Mouse (Mus musculus) inflammation-experienced regulatory T-cells (primary cell): ENCODE data around the gene Hoxa4. TPM values are rescaled to one million over a fixed set of nuclear protein-coding genes. Genes with fewer than 3 reads are reported as not detected.

ENCODE experiments used
- polyA plus RNA-seq, 2 experiments: library from polyadenylated mRNA; unstranded; fragments of 100-300 nt; shearing (Covaris generic); gene quantifications; one replicate each; pipeline ENCODE4 v1.2.1; 2017

The Hoxa4 gene
- polyA plus RNA-seq: not detected

GRCm38 (mm10) chr6:52190906-52191810, at the start of gene Hoxa4:
Hoxa4 (minus strand) TSS chr6:52191753.

GRCm38 (mm10) chr6:52240389-52241000, 48.9 kb upstream of the Hoxa4 start, which contains the start of gene Hoxa10:
Hoxa10 (minus strand) TSS chr6:52240854.

GRCm38 (mm10) chr6:52230516-52231165, 39.1 kb upstream of the Hoxa4 start, which contains the start of gene Hoxa9:
Hoxa9 (minus strand) TSS chr6:52231089.

GRCm38 (mm10) chr6:52221337-52221992, 29.9 kb upstream of the Hoxa4 start, which contains the start of gene Hoxa7:
Hoxa7 (minus strand) TSS chr6:52221854.

GRCm38 (mm10) chr6:52213119-52213986, 21.8 kb upstream of the Hoxa4 start, which contains the start of the genes Hoxa3 and Gm28308:
Hoxa3 (minus strand) TSS chr6:52213336.
Gm28308 (minus strand) TSS chr6:52213339.

GRCm38 (mm10) chr6:52208072-52208867, 16.7 kb upstream of the Hoxa4 start, which contains the start of gene Hoxa6:
Hoxa6 (minus strand) TSS chr6:52208722.

GRCm38 (mm10) chr6:52204050-52204752, 12.6 kb upstream of the Hoxa4 start, which contains the start of gene Hoxa5:
Hoxa5 (minus strand) TSS chr6:52204587.

GRCm38 (mm10) chr6:52177061-52177735, 14.4 kb downstream of the Hoxa4 start, which contains the start of gene 5730596B20Rik:
5730596B20Rik (plus strand) TSS chr6:52177498.

GRCm38 (mm10) chr6:52164626-52165440, 26.7 kb downstream of the Hoxa4 start, which contains the start of gene Hoxa2:
Hoxa2 (minus strand) TSS chr6:52164831.

GRCm38 (mm10) chr6:52158276-52159051, 33.1 kb downstream of the Hoxa4 start, which contains the start of gene Hoxa1:
Hoxa1 (minus strand) TSS chr6:52158317.

Other genes with a start within 250 kb of the Hoxa4 start
- gene Skap2, start 179.2 kb downstream of the Hoxa4 start, polyA plus RNA-seq: 10 to 100 TPM; 24.9 to 25.9 TPM
- gene Hoxa1, start 33.4 kb downstream of the Hoxa4 start, polyA plus RNA-seq: not detected
- gene Hoxa2, start 26.9 kb downstream of the Hoxa4 start, polyA plus RNA-seq: under 1 TPM in 1 of 2 experiments, not detected in 1; 0.37 TPM
- under 1 TPM; 0.13 to 0.47 TPM for gene 5730596B20Rik, start 14.3 kb downstream of the Hoxa4 start, polyA plus RNA-seq
- gene Hoxa5, start 12.8 kb upstream of the Hoxa4 start, polyA plus RNA-seq: under 1 TPM in 1 of 2 experiments, not detected in 1; 0.39 TPM
- gene Hoxa6, start 17.0 kb upstream of the Hoxa4 start, polyA plus RNA-seq: under 1 TPM in 1 of 2 experiments, not detected in 1; 0.98 TPM
- gene Hoxa3, start 21.6 kb upstream of the Hoxa4 start, polyA plus RNA-seq: under 1 TPM; 0.37 to 0.77 TPM
- not detected for gene Gm28308, start 21.6 kb upstream of the Hoxa4 start, polyA plus RNA-seq
- 1 to 10 TPM; 1.5 to 4.1 TPM for gene Hoxa7, start 30.1 kb upstream of the Hoxa4 start, polyA plus RNA-seq
- 1 to 10 TPM in 1 of 2 experiments, under 1 TPM in 1; 0.51 to 4.0 TPM for gene Hoxa9, start 39.3 kb upstream of the Hoxa4 start, polyA plus RNA-seq
- under 1 TPM; 0.22 to 0.30 TPM for gene Hoxa10, start 49.1 kb upstream of the Hoxa4 start, polyA plus RNA-seq
- gene Hoxa11, start 54.1 kb upstream of the Hoxa4 start, polyA plus RNA-seq: not detected
- gene Hoxa13, start 69.1 kb upstream of the Hoxa4 start, polyA plus RNA-seq: not detected
- under 1 TPM in 1 of 2 experiments, not detected in 1; 0.65 TPM for gene Evx1, start 121.7 kb upstream of the Hoxa4 start, polyA plus RNA-seq